Mouse (Mus musculus) megakaryocyte progenitor cell, adult 5-6 weeks (primary cell): ENCODE measurements around the gene Fam184a. TPM values are rescaled to one million over a fixed set of nuclear protein-coding genes. Genes with fewer than 3 reads are reported as not detected.
"Not testable (repeated sequence)": the region's sequence is repeated elsewhere in the genome, so short reads cannot be mapped to it uniquely, and the experiment has no call there.

ENCODE experiments used
- ATAC-seq: replicated peaks from 2 replicates; pipeline ENCODE4 v1.8.0; 2016; ENCODE audit warnings: mild to moderate bottlenecking, moderate TSS enrichment, inconsistent platforms; ENCODE audit not compliant: poor library complexity
- total RNA-seq, 2 experiments: library from RNA; stranded (forward) in 1 of 2; stranded (reverse) in 1 of 2; fragments of 157-497, 149-512 nt in 1 of 2; fragments of 200-1000 nt in 1 of 2; gene quantifications; 2 replicates each; pipeline versions ENCODE4 v1.2.3 to v1.2.4; 2015 to 2017

Gene Fam184a
- total RNA-seq, 2 experiments from 2014 or later, result 0.67 to 4.1 TPM

DNA sequence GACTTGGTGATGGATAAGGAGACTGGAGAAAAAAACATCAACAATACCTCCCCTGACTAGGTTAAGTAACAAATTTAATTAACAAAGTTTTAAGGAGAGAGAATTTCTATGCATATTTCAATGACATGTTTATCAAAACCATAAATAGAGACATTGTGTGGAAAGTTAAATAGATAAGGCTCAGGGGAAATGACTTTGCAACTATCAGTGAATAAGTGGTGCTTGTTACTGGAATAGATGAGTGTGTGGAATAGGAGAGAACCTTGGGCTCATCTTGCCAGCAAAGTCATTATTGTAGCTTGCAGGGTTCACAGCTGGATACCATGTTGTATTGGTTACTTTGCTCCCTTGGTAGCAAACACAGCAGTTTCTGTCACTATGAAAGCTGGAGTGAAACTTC, 59.7 kb downstream of the Fam184a start:
- ATAC-seq, result peak; percentile 75

DNA sequence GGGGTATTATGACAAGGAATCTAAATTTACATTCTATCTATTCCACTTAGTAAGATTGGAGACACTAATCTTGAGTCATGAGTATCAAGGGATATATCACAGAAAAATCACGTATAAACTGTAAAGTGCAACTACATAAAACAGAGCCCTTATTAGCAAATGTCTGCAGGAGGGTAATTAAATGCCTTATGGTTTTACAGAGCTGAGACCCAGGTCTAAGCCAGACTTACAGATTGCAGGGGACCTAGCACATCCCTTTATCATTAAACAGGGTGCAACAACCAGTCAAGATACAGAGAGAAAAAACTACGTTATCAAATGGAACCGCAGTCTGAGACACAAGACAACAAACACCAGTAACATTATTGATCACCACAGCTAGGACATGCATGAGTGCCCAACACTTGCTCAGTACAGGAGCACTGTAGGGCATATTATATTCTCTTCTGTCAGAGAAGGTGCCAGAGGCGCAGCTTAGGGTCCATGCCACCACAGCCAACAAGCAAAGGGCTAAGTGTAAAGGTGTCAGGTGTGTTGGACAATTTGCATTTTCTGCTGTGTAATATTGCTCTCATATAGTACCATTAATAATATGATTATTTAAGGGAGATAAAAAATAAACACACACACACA, 61.9 kb downstream of the Fam184a start:
- no peak for ATAC-seq

DNA sequence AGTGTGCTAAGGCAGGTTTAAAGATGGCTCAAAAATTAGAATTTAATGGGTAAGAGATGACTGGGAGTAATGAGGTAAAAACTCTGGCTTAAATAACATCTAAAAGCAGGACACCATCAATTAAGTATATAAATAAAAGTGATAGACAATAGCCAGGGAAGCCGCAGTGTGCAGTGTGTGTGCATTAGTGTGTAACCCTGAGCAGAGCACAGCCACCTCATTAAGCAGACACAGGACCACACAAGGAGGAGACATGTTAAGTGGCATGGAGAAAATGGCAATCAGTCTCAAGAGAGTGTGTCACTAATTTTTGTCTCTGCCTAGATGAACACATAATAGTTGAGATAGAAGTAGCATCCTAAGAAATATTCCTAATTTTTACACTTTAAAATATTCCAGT, 62.4 kb downstream of the Fam184a start:
- no peak for ATAC-seq

DNA sequence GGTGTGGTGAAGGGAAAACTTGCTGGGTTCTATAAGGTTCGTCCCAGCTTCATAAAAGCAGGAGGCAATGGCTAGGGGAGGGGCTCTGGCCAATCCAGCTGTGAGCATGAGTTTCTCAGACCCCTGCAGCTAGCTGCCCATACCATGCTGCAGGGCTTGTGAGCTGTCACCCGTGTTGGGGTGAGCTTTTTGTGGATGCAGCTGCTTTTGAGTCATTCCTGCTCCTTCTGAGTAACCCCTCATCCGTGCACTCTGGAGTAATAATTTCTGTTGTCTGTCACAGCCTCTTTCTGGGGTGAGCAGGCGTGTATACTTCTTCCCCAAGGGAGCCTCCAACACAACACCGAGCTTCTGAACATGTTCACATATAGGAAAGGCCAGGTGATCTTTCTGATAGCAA, 63.0 kb downstream of the Fam184a start:
- no peak for ATAC-seq

DNA sequence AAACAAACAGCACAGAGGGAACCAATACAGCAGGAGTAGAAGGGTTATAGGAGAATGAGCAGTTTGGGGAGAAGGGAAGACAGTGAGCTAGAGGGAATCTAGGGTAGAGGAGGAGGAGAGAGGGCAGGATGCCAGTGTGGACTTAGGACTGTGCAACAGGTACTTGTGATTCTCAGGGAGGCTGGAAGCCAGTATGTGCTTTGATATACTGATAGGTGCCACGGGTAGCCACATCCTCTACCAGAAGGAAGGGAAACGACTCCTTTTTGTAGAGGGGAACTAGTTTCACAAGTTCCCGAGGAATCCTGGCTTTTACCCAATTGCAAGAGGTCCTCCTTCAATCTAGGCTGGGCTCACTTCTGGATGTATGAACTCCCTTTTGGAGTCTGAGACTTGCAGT, 65.1 kb downstream of the Fam184a start:
- peak; percentile 15; the same call in 1 of the 2 replicates for ATAC-seq

DNA sequence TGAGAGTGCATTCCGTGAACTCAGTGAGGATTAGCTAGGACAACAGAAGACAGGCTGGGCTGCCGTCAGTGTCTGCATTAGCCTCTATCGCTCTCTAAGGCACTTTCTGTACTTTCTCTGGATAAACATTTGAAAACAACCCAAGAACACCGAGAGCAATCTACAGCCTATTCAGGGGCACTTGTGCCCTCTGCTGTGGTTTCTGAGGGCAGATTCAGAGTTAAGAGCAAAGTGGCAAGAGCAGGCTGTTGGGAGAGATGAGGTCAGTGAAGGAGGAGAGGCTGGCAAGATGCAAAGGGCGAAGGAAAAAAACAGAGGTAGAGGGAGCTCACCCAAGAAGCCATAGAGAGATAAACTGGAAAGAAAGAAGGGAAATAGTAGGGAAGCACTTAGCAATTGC, 67.7 kb downstream of the Fam184a start:
- peak; percentile 58 for ATAC-seq

DNA sequence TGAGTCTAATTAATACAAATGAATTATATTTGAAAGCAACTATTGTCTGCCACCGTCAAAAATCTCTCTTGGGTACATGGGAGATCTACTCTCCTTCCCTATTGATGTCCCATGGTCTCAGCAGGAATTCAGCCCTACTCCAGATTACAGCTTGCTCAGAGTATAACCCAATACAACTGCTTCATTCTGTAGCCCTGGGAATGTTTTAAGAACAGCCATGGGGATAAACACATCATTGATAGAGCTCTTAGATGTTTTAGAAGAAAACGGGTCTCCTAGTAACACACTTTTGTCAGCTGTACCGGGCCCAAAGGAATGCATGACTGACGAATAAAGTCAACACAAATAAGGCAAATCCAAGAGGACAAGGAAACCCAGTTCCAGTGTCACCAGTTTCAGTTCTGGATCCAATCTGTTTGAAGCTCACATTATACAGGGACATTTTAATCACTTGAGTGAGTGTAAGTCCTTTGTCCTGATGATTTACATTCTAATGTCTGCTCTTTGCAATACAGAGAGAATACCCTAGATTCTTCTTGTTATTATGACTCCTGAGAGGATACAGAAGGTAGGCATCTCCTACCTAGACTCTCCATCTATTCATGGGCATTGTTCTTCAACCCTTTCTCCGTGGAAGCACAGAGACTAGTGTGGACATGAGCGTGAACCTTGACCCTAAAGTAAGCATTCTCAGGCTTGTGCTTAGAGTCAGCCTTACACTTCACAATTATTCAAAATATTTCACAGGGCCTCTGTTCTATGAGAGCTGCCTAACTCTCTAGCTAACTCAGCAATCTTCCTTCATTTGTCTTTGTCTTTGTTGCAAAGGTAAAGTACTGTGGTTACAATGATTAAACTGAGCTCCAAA, 71.0 kb downstream of the Fam184a start:
- ATAC-seq, result no peak

DNA sequence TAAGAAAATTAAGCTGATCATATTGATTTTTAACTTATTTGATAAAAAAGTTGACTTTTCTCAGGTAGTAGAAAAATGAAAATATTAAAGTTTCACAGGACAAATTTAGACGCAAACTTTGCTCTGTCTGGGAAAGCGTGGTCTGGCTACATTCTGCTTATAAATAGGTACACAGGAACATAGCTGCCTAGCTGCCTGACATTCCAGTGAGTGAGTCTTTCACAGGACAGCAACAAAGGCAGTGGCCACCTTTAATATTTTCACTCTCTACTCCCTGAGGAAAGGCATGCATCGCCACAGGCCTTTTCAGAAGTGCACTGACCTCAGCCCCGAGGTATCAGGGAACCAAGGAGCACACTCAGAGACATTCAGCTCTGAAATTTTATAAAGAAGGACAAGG, 89.1 kb downstream of the Fam184a start:
- no peak for ATAC-seq

DNA sequence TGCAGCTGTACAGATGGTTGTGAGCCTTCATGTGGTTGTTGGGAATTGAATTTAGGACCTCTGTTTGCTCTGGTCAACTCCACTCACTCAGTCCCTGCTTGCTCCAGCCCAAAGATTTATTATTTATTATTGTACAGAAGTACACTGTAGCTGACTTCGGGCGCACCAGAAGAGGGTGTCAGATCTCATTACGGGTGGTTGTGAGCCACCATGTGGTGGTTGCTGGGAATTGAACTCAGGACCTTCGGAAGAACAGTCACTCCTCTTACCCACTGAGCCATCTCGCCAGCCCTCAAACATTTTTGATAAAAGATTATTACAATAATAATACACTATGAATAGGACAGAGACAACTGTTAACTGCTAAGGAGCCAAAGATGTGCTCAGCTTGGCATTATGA, 96.7 kb downstream of the Fam184a start:
- not testable (repeated sequence) for ATAC-seq

DNA sequence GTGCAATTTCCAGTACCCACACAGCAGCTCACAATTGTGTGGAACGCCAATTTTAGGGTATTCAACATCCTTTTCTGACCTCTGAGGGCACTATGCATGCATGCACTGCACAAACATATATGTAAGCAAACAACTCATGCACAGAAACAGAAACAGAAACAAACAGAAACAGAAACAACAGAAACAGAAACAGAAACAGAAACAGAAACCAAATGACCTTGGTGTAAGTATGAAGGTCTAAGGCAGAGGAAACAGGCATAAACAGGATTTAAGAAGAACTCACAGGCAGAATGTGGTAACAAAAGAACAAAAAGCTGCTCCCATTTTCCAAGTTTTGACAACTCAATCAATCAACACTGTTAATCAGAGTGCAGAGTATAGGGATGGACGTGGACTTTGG, 100.2 kb downstream of the Fam184a start:
- 0 out of 2 replicates have a peak, but pooled peaks have one; percentile 26 for ATAC-seq

DNA sequence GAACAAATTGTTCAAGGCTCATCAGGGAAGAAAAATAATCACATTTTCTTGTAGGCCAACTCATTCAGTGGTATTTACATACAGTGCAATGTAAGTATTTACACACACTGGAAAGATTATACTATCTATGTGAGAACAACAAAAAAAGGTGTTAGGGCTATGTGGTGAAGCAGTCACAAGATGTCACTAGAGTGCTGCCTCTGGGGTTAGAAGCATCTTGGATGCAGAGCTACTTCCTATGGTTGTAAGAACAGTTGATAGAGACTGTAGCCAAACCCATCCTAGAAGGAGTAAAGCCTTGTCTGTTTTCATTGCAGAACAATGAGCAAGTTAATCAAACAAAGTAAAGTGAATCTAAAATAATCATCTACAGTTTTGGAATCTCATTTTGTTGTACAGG, 109.4 kb downstream of the Fam184a start:
- peak; percentile 98 for ATAC-seq

DNA sequence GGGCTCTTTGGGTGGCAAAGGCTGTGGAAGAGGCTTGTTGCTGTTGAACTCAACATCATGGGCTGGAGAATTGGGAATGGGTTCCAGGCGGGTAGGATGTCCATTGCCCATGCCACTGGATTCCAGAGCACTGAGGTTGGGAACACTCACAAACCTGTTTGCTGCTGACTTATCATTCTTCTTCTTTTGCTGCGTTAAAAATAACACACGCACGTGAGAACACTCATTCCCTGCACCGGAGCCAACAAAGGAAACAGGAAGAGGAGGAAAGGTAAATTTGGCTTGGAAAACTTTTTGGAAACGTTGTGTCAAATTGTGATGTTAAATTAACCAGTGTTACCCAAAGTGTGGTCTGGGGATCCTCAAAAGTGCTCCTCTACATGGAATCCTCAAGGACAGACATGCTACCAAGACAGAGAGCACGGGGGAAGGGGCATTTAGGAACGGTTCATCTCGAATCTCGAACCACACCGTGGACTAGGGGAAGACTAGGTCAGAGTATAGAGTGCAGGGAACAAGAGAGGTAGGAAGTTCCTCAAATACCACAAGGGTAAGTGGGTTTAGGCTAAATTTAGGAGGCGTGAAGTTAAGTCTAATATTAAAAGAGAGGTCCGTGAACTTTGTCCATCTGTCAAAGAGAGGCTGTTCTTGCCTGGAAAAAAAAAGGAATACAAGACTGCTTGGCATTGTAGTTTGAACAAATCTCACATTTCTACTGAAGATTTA, 115.5 kb downstream of the Fam184a start:
- ATAC-seq, result peak; percentile 68

DNA sequence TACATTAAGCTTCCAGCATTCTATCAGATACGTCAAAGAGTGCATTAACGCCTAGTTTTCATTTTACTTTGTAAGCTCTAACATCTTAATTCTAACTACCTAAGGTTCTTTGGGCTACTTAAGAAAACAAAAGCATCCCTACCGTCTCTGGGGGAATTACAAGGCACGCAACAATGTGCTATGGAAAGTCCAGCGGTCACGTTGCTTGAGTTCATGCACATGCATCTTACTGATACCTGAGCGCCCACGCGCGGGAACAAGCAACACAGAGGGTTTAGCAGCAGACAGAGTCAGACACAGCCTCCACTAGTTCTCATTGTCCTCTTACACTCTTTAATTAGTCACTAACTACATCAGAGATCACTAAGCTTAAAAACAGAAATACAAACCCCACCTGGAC, 116.8 kb downstream of the Fam184a start:
- ATAC-seq, result no peak

DNA sequence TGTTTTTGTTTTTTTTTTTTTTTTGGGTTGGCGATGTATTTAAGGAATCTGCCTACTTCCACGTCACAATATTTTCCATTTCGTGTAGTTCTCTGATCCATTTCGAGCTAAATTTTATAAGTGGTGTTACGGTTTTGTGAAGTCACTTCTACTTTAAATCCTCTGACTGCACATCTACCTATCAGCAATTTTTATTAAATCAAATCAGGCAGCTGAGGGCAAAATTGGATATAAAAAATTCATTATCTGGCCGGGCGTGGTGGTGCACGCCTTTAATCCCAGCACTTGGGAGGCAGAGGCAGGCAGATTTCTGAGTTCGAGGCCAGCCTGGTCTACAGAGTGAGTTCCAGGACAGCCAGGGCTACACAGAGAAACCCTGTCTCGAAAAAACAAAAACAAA, 120.6 kb downstream of the Fam184a start, which contains the start of gene Mcm9:
TSS of gene Mcm9 (minus strand) at position 101 of the 400 bp plus-strand sequence.
- ATAC-seq, result not testable (repeated sequence)

DNA sequence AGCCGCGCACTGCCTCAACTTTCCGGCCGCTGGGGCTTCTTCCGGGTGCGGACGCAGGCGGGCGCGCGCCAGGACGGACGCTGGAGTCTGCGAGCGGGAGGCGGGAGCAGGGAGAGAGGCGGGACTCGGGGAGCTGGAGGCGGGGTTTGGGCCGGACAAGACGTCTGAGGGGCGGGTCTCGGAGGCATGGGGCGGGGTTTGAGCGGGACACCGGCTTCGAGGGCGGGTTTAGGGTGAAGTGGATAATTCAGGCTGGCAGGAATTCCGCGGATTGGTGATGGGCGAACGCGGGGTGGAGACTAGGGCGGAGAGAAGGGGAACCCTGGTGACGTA, 121.0 kb downstream of the Fam184a start:
- ATAC-seq, result peak; percentile 92

DNA sequence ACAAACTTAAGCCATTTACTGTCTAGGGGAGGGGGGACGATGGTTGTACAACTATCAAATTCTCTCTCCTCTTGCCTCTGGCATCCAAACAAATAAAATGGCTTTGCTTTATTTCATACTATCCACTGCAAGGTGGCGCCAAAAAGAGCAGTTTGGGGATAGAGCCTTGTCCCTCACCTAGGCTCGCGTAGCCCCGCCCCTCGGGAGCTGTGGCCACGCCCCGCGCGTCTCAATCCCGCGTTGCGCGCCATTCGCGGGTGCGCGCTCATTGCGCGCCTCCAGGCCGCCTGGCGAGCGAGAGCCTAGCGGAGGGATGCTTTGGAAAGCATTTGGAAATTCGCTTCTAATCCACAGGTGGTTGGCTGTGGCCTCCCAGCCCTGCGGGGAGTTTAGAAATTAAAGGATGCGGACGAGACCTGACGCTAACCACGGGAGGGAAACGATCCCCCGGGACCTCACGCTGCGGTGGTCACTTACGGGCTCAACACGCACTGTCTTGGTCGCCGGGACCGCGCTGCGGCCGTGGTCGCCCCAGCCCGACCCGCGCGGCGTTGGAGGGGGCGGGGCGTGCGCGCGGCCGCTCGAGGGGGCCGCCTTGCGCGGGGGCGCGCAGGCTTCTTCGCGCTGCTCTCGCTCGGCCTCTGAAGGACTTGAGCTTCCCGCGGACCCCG, 121.5 kb downstream of the Fam184a start:
- peak; percentile 78 for ATAC-seq

DNA sequence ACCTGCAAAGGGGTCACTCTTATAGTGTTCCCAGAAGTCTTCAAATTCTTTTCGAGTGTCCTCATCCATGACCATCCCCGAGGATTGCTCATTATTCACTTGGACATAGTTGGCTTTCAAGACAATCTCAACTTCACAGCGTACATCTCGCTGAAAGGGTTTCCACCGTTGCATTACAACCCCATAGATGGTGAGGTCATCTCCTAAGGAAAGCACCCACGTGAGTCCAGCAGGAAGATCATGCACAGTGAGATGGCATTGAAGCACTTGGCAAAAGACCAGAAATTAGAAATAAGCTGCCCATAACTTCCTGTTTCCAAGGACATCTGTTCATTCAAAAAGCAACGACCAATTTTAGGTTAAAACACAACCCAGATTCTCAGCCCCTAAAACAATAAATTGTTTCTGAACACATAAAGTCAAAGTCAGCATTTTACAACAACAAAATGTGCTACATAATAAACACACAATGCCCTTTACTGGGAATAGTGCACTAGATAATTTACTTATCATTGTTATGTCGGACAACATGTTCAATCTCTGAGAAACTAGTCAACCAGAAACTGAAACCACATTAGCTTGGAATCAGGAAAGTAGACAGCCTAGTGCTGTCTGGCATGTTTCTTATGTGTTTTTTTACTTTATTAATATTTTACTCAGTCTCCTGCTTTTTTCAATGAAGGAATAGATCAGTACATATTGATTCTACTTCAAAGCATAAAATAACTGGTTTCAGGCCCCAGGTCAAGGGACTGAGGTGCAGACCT, 134.9 kb downstream of the Fam184a start:
- peak; percentile 91 for ATAC-seq

DNA sequence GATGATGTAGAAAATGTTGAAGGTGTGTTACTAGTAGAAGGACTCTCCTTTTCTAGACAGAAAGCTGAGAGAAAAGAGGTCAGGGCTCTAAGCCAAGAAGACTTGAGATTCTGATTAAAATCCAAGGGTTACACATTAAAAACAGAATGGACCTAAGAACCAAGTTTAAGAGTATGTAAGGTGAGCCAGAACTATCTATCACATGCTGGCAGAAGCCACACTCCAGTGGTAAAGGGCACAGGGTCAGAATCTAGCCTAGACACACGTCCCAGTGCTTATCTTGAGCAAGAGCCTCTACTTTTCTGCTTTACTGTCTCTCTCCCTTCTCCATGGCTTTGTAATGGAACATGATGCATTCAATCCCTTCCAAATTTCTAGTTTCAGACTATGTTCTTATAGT, 137.0 kb downstream of the Fam184a start:
- ATAC-seq, result no peak

DNA sequence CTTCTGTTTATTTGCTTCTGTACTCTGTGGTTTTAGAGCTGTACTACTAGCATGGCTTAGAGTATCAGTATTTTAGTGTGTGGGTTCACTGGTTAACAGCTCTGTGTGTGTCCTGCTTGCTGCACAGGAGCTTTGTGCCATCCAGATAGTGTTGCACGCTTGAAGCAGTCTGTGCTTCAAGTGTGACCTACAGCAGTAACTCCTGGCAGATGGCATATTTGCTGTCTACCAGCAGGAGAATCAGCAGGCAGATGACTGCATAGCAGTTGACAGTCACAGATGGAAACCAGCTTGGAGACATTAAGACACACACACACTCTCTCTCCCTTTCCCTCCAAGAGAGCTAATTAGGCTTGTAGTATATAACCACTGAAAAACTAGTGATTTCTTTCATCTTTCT, 138.8 kb downstream of the Fam184a start:
- ATAC-seq, result no peak

DNA sequence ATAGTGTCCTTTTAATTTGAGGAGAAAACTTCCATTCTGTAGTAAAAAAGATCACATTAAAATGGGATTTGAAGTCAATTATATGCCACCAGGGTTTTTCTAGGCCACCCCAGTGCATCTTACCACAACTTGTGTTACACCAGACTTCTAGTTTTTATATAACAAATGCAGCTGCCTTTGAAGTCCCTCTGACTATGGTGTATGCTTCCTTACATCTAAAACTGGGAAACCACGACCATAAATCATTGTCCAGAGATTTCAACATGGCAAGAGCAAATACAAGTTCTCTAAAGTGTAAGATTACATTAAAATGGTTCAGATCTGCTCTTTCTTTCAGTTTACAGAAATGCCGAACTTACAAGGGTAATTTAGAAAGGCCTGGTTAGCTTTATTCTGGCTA, 142.6 kb downstream of the Fam184a start:
- ATAC-seq, result peak; percentile 38; the same call in 1 of the 2 replicates
